Mouse (Mus musculus) neutrophil, adult 65 days (primary cell): ENCODE data around the gene Nnmt. TPM values are rescaled to one million over a fixed set of nuclear protein-coding genes. Genes with fewer than 3 reads are reported as not detected.

Experiments
- total RNA-seq: library from RNA; stranded (reverse); gene quantifications from 2 replicates; pipeline ENCODE4 v1.2.4, GENCODE M21; 2023

Nnmt gene
- total RNA-seq: 1.4 TPM in 1 of 2 replicates, not detected in the other

GRCm38 (mm10) chr9:48604939-48605598 is at the start of gene Nnmt:
Gene Nnmt, minus strand, starts transcription at chr9:48605153.

Other genes with a start within 250 kb of the Nnmt start
- 21.6 and 22.1 TPM in 2 replicates for gene Rexo2, start 124.5 kb downstream of the Nnmt start, total RNA-seq
- 129 and 133 TPM in 2 replicates for gene Rbm7, start 109.9 kb downstream of the Nnmt start, total RNA-seq
- 15.9 and 19.1 TPM in 2 replicates for gene Gm5617, start 109.7 kb downstream of the Nnmt start, total RNA-seq
- gene Zbtb16, start 231.1 kb upstream of the Nnmt start, total RNA-seq: 6.8 and 7.8 TPM in 2 replicates